Mouse (Mus musculus) midbrain, embryonic 16.5 days (tissue): ENCODE data around the gene Fgfr2. TPM values are rescaled to one million over a fixed set of nuclear protein-coding genes. Genes with fewer than 3 reads are reported as not detected.
A peak's percentile ranks its signal among the peaks of the same experiment; 100 is the strongest.

Source experiments
- ATAC-seq: fragments of 200-750 bp; cut with Nextera tagmentation; 2 replicates; pipeline ENCODE4 v1.8.0; 2017; ENCODE audit warnings: moderate TSS enrichment
- H3K27ac ChIP-seq: fragments of 300-500 bp; sonication (generic); 2 replicates; pipeline ENCODE4 v1.5.1; 2014; ENCODE audit warnings: mild to moderate bottlenecking, low read length, mixed read lengths
- H3K27me3 ChIP-seq: fragments of 300-500 bp; sonication (generic); 2 replicates; pipeline ENCODE4 v1.6.1; 2014; ENCODE audit warnings: low read depth, low read length, mixed read lengths; ENCODE audit not compliant: control insufficient read depth, insufficient read depth
- H3K36me3 ChIP-seq: fragments of 300-500 bp; sonication (generic); 2 replicates; pipeline ENCODE4 v1.6.1; 2014; ENCODE audit warnings: mild to moderate bottlenecking, low read length, moderate library complexity, mixed read lengths; ENCODE audit not compliant: control insufficient read depth, insufficient read depth
- H3K4me1 ChIP-seq: fragments of 300-500 bp; sonication (generic); 2 replicates; pipeline ENCODE4 v1.6.1; 2014; ENCODE audit warnings: mild to moderate bottlenecking, low read length, mixed read lengths; ENCODE audit not compliant: control insufficient read depth, insufficient read depth
- H3K4me2 ChIP-seq: fragments of 300-500 bp; sonication (generic); 2 replicates; pipeline ENCODE4 v1.6.1; 2014; ENCODE audit warnings: mild to moderate bottlenecking, low read length, mixed read lengths
- H3K4me3 ChIP-seq: fragments of 300-500 bp; sonication (generic); 2 replicates; pipeline ENCODE4 v1.5.1; 2014; ENCODE audit warnings: low read depth, mild to moderate bottlenecking, low read length, moderate library complexity, mixed read lengths
- H3K9ac ChIP-seq: fragments of 300-500 bp; sonication (generic); 2 replicates; pipeline ENCODE4 v1.6.1; 2014; ENCODE audit warnings: low read depth, low read length, mixed read lengths
- H3K9me3 ChIP-seq: fragments of 300-500 bp; sonication (generic); replicated peaks from 2 replicates; pipeline ENCODE4 v1.6.1; 2014; ENCODE audit warnings: mild to moderate bottlenecking, low read length, mixed read lengths; ENCODE audit not compliant: control insufficient read depth, poor library complexity, severe bottlenecking
- WGBS: fragments of 180-500 bp; shearing (Covaris S2); extraction: QIAGEN DNeasy Blood & Tissue Kit; methylation state at CpG from one replicate; pipeline ENCODE4 v1.1.7; 2014; 5-methylcytosine and 5-hydroxymethylcytosine counted together
- polyA plus RNA-seq: library from polyadenylated mRNA; unstranded; fragments of >200 nt; fragmentation: Nextera tagmentation; extraction: Ambion mirVana; gene quantifications from 2 replicates; pipeline ENCODE4 v1.2.1, GENCODE M21; 2015

The Fgfr2 gene
- polyA plus RNA-seq, 1 experiment from 2014 or later, result 23.8 TPM

- H3K9me3 ChIP-seq, result no peaks in the 10 kb centered on the region
- no peak overlapping the region for H3K9ac ChIP-seq
- H3K36me3 ChIP-seq, result peaks cover 7% of the 10 kb centered on the region
- 92% methylated on average over 3 of the region's 3 CpGs for WGBS
- no peaks in the 10 kb centered on the region for H3K27me3 ChIP-seq
- no peak for ATAC-seq
- peaks cover 9% of the 10 kb centered on the region for H3K4me1 ChIP-seq
- no peak overlapping the region for H3K27ac ChIP-seq
- no peak overlapping the region for H3K4me3 ChIP-seq
- no peak overlapping the region for H3K4me2 ChIP-seq
Measured at GRCm38 (mm10) chr7:133001388-133001787, 121.8 kb downstream of the Fgfr2 start.

DNA sequence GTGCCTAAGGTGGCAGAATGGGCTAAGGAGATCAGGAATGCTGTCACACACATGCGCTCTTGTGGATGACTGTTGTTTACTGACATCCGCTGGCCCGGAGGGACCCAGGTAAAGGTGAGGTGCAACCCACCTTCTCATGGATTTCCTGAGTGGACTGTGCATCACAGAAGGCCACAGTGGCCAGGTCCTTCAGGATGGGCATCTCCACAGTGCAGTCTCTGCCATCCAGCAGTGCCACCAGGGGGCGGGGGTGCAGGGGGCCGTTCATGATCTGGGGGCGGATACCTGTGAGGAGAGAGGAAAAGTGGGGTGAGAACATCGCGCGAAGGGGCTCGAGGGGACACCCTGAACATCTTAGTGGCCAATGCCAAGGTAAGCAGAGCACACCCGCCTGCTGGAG lies 124.1 kb downstream of the Fgfr2 start:
- Histone ChIP-seq H3K36me3 (peaks cover 10% of the 10 kb centered on the region), H3K9ac (no peak overlapping the region), H3K9me3 (no peaks in the 10 kb centered on the region), H3K27ac (no peak overlapping the region), H3K4me2 (no peak overlapping the region), H3K27me3 (no peaks in the 10 kb centered on the region), H3K4me1 (peaks cover 13% of the 10 kb centered on the region), H3K4me3 (no peak overlapping the region)
- no peak for ATAC-seq
- WGBS, result 97% methylated on average over 11 of the region's 11 CpGs

- Histone ChIP-seq H3K4me1 (peaks cover 13% of the 10 kb centered on the region), H3K4me2 (no peak overlapping the region), H3K9ac (no peak overlapping the region), H3K9me3 (no peaks in the 10 kb centered on the region), H3K4me3 (no peak overlapping the region), H3K27me3 (no peaks in the 10 kb centered on the region), H3K36me3 (peaks cover 10% of the 10 kb centered on the region), H3K27ac (no peak overlapping the region)
- WGBS, result 95% methylated on average over 12 of the region's 12 CpGs
- no peak for ATAC-seq
Measured at GRCm38 (mm10) chr7:132998639-132999038, 124.5 kb downstream of the Fgfr2 start.

DNA sequence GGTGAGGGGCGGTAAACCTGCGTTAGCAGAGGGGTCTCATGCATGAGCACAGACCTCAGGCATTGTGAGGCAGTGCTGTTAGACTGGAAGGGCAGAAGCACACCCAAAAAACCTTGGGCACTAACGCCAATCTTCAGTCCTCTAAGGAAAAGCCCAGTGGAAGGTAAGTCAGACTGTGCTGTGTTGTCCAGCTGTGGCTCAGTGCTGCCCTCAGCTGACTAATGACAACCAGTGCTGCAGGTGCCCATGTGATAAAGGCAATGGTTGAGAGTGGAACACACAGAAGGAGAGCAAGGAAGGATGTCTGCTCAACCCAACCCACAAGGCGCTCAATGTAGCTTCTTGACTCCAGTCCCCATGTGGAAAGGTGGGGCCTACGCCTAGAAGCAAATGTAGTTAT lies 126.8 kb downstream of the Fgfr2 start:
- Histone ChIP-seq H3K9me3 (no peaks in the 10 kb centered on the region), H3K4me2 (no peak overlapping the region), H3K27ac (no peak overlapping the region), H3K27me3 (no peaks in the 10 kb centered on the region), H3K4me1 (peaks cover 4% of the 10 kb centered on the region; the same call in 1 of the 2 replicates), H3K36me3 (peaks cover 10% of the 10 kb centered on the region), H3K4me3 (no peak overlapping the region), H3K9ac (no peak overlapping the region)
- no peak for ATAC-seq
- 93% methylated on average over 5 of the region's 5 CpGs for WGBS

DNA sequence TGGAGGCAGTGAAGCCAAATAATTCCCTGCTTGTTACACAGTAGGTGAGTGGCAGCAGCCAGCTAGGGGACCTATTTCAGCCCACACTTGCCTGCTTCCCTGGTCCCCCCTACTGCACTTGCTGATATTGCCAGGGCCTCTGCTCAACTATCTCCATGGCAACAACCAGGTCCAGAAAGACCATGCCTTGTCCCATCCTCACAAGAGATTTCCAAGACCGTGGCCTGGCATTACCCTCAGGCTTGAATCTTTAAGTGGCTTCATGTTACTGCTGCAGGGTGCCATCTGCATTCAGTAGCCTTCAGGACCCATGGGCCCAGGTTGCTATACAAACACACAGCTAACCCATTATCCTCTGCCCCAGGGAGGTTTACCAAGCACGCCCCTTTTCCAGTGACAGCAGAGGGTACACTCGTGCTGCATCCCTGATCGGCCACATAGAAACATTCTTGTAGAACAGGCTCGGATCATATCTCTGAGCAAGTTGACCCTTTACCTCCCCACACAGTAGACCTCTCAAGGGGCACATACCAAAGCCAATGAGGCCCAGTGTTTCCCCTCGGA lies 128.4 kb downstream of the Fgfr2 start:
- Histone ChIP-seq H3K27ac (peak overlapping the region; percentile 25), H3K4me1 (peaks cover 4% of the 10 kb centered on the region; the same call in 1 of the 2 replicates), H3K4me2 (no peak overlapping the region), H3K4me3 (no peak overlapping the region), H3K9me3 (no peaks in the 10 kb centered on the region), H3K9ac (no peak overlapping the region), H3K27me3 (no peaks in the 10 kb centered on the region), H3K36me3 (peaks cover 13% of the 10 kb centered on the region)
- 51% methylated on average over 6 of the region's 6 CpGs for WGBS
- ATAC-seq, result peak; percentile 49

- peaks cover 16% of the 10 kb centered on the region for H3K36me3 ChIP-seq
- no peak overlapping the region for H3K4me2 ChIP-seq
- H3K4me1 ChIP-seq, result peaks cover 4% of the 10 kb centered on the region; the same call in 1 of the 2 replicates
- 85% methylated on average over 8 of the region's 8 CpGs for WGBS
- no peak overlapping the region for H3K9ac ChIP-seq
- no peak for ATAC-seq
- no peaks in the 10 kb centered on the region for H3K27me3 ChIP-seq
- no peak overlapping the region for H3K4me3 ChIP-seq
- H3K27ac ChIP-seq, result no peak overlapping the region
- H3K9me3 ChIP-seq, result no peaks in the 10 kb centered on the region
Measured at GRCm38 (mm10) chr7:132994120-132994519, 129.0 kb downstream of the Fgfr2 start.

DNA sequence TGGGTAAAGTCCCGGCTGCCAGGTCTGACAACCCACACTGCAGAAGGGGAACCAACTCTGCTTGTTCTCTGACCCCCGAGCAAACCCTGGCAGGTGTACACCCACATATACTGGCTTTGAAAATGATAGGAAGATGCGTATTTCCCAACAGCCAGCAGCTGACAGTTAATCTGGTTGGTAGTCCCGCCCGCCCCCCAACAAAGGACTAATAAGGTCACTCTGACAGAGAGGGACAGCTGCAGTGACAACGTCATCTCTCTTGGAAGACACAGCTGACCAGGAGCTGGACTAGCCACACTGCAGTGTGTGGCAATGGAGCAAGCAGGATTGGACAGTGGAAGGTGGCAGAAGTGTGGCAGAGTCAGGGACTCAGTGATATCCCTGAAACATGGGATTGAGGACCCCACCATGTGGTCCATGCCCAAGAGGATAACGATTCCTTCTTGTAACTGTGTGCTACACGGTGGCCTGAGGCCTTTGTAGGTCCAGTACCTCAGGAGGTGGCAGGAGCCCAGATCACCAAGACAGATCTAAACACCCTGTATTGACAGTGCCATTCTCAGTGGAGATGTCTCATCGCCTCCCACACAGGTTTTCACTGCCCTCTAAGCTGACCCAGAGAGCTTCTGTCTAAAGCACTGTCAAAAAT lies 130.1 kb downstream of the Fgfr2 start:
- H3K27me3 ChIP-seq, result no peaks in the 10 kb centered on the region

GRCm38 (mm10) chr7:132991240-132991900 lies 131.8 kb downstream of the Fgfr2 start:
- Histone ChIP-seq H3K9me3 (no peaks in the 10 kb centered on the region), H3K4me2 (no peak overlapping the region), H3K9ac (no peak overlapping the region), H3K36me3 (peaks cover 9% of the 10 kb centered on the region; the same call in 1 of the 2 replicates), H3K27ac (no peak overlapping the region), H3K27me3 (no peaks in the 10 kb centered on the region), H3K4me1 (peaks cover 4% of the 10 kb centered on the region; the same call in 1 of the 2 replicates), H3K4me3 (no peak overlapping the region)
- WGBS, result 96% methylated on average over 14 of the region's 14 CpGs
- no peak for ATAC-seq

More for the DNA sequence above, 130.1 kb downstream of the Fgfr2 start:
- Histone ChIP-seq H3K9me3 (no peaks in the 10 kb centered on the region), H3K4me3 (no peak overlapping the region), H3K4me2 (no peak overlapping the region), H3K4me1 (peaks cover 4% of the 10 kb centered on the region; the same call in 1 of the 2 replicates), H3K27ac (no peak overlapping the region), H3K36me3 (peaks cover 9% of the 10 kb centered on the region; the same call in 1 of the 2 replicates), H3K9ac (no peak overlapping the region)
- no peak for ATAC-seq
- 84% methylated on average over 9 of the region's 9 CpGs for WGBS

- H3K9ac ChIP-seq, result no peak overlapping the region
- H3K27ac ChIP-seq, result no peak overlapping the region
- no peak overlapping the region for H3K4me2 ChIP-seq
- 91% methylated on average over 5 of the region's 5 CpGs for WGBS
- no peak overlapping the region for H3K4me3 ChIP-seq
- peaks cover 6% of the 10 kb centered on the region; the same call in 1 of the 2 replicates for H3K36me3 ChIP-seq
- H3K4me1 ChIP-seq, result peaks cover 4% of the 10 kb centered on the region; the same call in 1 of the 2 replicates
- H3K9me3 ChIP-seq, result no peaks in the 10 kb centered on the region
- no peak for ATAC-seq
- no peaks in the 10 kb centered on the region for H3K27me3 ChIP-seq
Measured at GRCm38 (mm10) chr7:132989839-132990238, 133.3 kb downstream of the Fgfr2 start.
